Mouse (Mus musculus): ENCODE data around the gene Dph2. TPM values are rescaled to one million over a fixed set of nuclear protein-coding genes. Genes with fewer than 3 reads are reported as not detected.

Dph2 gene
- polyA plus RNA-seq, 1 experiment from 2014 or later: 17.9 TPM

DNA sequence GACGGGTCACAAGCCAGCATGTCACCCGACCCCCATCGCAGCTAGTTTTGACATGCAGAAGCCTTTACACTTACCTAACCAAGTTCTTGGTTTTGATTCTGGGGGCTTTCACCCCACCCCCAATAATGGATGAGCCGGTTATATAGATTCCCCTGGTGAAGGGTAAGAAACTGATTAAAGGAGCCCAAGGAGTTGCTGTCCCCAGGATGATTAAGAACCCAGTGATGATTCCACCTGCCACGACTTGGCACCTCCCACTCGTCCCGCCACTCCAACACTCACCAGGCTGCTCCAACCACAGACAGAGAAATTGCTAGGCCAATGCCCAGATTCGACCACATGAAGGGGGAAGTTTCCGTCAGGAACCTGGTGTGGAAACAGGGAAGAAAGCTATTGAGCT, 5.8 kb downstream of the Dph2 start:
- H3K9ac ChIP-seq (ENCODE audit: low read length): peak overlapping the region; percentile 92; the same call in 1 of the 2 replicates

DNA sequence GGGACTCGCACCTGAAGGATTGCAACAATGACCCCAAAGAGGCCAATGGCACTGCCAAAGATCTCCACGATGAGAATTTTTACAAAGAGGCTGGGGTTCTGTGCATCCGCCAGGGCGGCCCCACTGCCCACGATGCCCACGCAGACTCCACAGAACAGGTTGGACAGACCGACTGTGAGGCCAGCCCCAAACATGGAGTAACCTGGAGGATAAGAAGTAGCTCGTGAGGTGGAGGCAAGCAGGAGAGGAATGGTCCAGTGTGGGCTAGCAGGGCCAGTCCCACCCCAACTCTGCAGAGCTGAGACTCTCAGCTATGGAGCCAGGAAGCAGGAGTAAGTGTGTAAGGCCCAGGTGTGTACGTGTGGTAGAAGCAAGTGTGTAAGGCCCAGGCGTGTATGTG, 6.7 kb downstream of the Dph2 start:
- no peak for ATAC-seq (ENCODE audit: low read depth)
- WGBS: 92% methylated on average over 10 of the region's 10 CpGs
- H3K9me3 ChIP-seq (ENCODE audit: control insufficient read depth, low read length): no peaks in the 10 kb centered on the region
- no peak overlapping the region for H3K27ac ChIP-seq (ENCODE audit: low read length)
- H3K36me3 ChIP-seq (ENCODE audit: control insufficient read depth, insufficient read depth, low read length): peaks cover 2% of the 10 kb centered on the region; the same call in 1 of the 2 replicates
- H3K27me3 ChIP-seq (ENCODE audit: control insufficient read depth, insufficient read depth, low read depth, low read length): no peaks in the 10 kb centered on the region
- H3K4me1 ChIP-seq (replicated peaks; ENCODE audit: control insufficient read depth, insufficient read depth, low read length): peaks cover 20% of the 10 kb centered on the region
- H3K4me2 ChIP-seq (ENCODE audit: low read depth, low read length): no peak overlapping the region
- H3K4me3 ChIP-seq (ENCODE audit: low read length): no peak overlapping the region
- no peak overlapping the region for H3K9ac ChIP-seq (ENCODE audit: low read length)

More for the DNA sequence above, 5.8 kb downstream of the Dph2 start:
- peak overlapping the region; percentile 98 for H3K4me2 ChIP-seq (ENCODE audit: low read depth, low read length)
- H3K36me3 ChIP-seq (ENCODE audit: control insufficient read depth, insufficient read depth, low read length): peaks cover 2% of the 10 kb centered on the region; the same call in 1 of the 2 replicates
- peaks cover 23% of the 10 kb centered on the region for H3K4me1 ChIP-seq (replicated peaks; ENCODE audit: control insufficient read depth, insufficient read depth, low read length)
- H3K27me3 ChIP-seq (ENCODE audit: control insufficient read depth, insufficient read depth, low read depth, low read length): no peaks in the 10 kb centered on the region
- H3K9me3 ChIP-seq (ENCODE audit: control insufficient read depth, low read length): no peaks in the 10 kb centered on the region
- 78% methylated on average over 9 of the region's 9 CpGs for WGBS
- no peak for ATAC-seq (ENCODE audit: low read depth)
- H3K4me3 ChIP-seq (ENCODE audit: low read length): peak overlapping the region; percentile 97
- H3K27ac ChIP-seq (ENCODE audit: low read length): no peak overlapping the region

GRCm38 (mm10) chr4:117884146-117884545, 7.7 kb downstream of the Dph2 start:
- H3K4me3 ChIP-seq (ENCODE audit: low read length): no peak overlapping the region
- H3K4me2 ChIP-seq (ENCODE audit: low read depth, low read length): no peak overlapping the region
- no peak for ATAC-seq (ENCODE audit: low read depth)

DNA sequence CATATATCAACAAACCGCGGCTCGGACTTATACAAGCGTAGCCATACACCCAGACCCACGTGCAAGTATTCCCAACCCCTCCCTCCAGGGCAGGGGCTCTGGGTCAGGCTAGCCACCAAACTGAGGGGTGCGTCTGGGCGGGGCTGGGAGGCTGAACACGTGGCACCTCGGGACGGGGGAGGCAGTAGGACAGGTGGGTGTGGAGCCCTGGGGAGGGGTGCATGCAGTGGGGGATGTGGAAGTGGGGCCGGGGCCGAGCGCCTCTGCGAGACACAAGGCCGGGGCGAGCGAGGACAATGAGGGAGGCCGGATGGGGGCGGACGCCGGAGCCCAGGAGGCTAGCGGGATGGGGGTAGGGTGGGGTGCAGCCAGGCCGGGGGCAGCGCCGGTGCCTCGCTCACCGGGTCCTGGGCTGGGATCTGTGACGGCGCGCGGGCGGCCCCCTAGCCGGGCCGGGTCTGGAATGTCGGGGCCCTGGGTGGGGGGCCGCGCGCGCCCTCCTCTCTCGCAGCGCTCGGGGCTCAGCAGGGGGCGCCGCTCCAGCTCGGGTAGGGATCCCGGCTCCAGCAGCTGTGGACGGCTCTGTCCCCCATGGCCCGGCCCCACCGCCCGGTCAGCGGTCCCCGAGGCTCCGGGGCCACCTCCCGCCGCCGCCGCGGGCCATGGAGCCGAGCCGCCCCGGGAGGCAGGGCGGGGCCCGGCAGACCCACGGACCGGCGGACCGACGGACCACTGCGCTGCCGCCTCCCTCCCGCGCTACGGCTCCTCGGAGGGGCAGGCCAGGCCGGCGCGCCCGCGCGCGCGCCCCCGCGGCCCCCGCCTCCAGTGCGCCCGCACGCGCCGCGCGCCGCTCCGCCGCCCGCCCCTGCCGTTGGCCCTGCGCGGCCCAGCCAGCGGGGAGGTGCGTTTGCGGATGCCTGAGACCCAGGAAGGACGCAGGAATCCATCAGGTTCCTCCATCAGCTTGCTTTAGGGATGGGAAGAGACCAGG, 8.8 kb downstream of the Dph2 start, which contains the start of gene B4galt2:
TSS of gene B4galt2 (minus strand) at position 787 of the 991 bp plus-strand sequence.
- Histone ChIP-seq H3K4me3 (ENCODE audit: low read length) (peak within 1 kb of the TSS; percentile 64), H3K27me3 (ENCODE audit: control insufficient read depth, insufficient read depth, low read depth, low read length) (no peaks in the 10 kb centered on the region), H3K27ac (ENCODE audit: low read length) (peak within 1 kb of the TSS; percentile 25), H3K4me1 (replicated peaks; ENCODE audit: control insufficient read depth, insufficient read depth, low read length) (peaks cover 20% of the 10 kb centered on the region), H3K9me3 (ENCODE audit: control insufficient read depth, low read length) (no peaks in the 10 kb centered on the region), H3K9ac (ENCODE audit: low read length) (peak within 1 kb of the TSS; percentile 79), H3K36me3 (ENCODE audit: control insufficient read depth, insufficient read depth, low read length) (0 out of 2 replicates have a peak, but pooled peaks cover 2% of the 10 kb centered on the region), H3K4me2 (ENCODE audit: low read depth, low read length) (peak within 1 kb of the TSS; percentile 90)
- WGBS: under 1% methylated on average over 45 of the region's 103 CpGs
- peak; percentile 67 for ATAC-seq (ENCODE audit: low read depth)

More at GRCm38 (mm10) chr4:117884146-117884545, 7.7 kb downstream of the Dph2 start:
- 92% methylated on average over 1 of the region's 1 CpGs for WGBS
- Histone ChIP-seq H3K9me3 (ENCODE audit: control insufficient read depth, low read length) (no peaks in the 10 kb centered on the region), H3K27ac (ENCODE audit: low read length) (no peak overlapping the region), H3K4me1 (replicated peaks; ENCODE audit: control insufficient read depth, insufficient read depth, low read length) (peaks cover 20% of the 10 kb centered on the region), H3K9ac (ENCODE audit: low read length) (no peak overlapping the region), H3K36me3 (ENCODE audit: control insufficient read depth, insufficient read depth, low read length) (peaks cover 2% of the 10 kb centered on the region; the same call in 1 of the 2 replicates), H3K27me3 (ENCODE audit: control insufficient read depth, insufficient read depth, low read depth, low read length) (no peaks in the 10 kb centered on the region)

DNA sequence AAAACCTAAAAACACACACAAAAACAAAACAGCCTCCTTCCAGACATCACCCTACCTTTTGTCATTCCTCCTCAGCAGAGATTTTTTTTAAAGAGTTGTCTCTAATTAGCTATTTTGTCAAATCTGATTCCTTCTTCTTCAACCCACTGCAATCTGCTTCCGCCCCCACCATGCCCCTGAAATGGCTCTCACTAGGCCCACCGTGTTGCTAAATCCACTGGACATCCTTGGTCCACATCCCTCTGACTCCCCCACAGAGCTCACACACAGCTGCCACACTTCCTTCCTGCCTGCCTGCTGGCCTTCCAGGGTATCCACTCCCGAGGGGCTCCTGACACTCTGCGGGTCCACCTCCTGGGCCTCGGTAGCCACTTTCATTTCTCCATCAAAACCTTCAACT, 13.1 kb downstream of the Dph2 start:
- 71% methylated on average over 5 of the region's 5 CpGs for WGBS
- Histone ChIP-seq H3K4me3 (ENCODE audit: low read length) (no peak overlapping the region), H3K27ac (ENCODE audit: low read length) (no peak overlapping the region), H3K4me1 (replicated peaks; ENCODE audit: control insufficient read depth, insufficient read depth, low read length) (peaks cover 8% of the 10 kb centered on the region), H3K27me3 (ENCODE audit: control insufficient read depth, insufficient read depth, low read depth, low read length) (no peaks in the 10 kb centered on the region), H3K9ac (ENCODE audit: low read length) (no peak overlapping the region), H3K4me2 (ENCODE audit: low read depth, low read length) (no peak overlapping the region), H3K36me3 (ENCODE audit: control insufficient read depth, insufficient read depth, low read length) (peaks cover 9% of the 10 kb centered on the region), H3K9me3 (ENCODE audit: control insufficient read depth, low read length) (no peaks in the 10 kb centered on the region)
- no peak for ATAC-seq (ENCODE audit: low read depth)

DNA sequence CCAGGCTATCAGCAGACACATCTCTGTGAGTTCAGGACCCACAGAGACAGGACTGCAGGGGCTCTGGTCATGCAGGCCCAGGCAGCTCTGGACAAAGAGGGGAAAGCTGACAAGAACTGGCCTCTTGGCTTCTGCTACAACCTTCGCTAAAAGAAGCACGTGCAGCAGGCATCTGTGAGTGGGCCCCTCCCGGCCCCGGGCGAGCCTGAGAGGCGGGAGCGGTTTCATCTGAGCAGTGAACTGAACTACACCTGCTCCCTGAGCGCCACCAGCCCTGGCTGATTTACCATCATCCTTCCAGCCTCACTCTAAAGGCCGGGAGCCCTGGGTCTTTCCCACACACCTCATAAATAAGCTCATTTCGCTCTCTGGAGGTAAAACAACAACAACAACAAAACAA, 13.5 kb downstream of the Dph2 start:
- ATAC-seq (ENCODE audit: low read depth): no peak

DNA sequence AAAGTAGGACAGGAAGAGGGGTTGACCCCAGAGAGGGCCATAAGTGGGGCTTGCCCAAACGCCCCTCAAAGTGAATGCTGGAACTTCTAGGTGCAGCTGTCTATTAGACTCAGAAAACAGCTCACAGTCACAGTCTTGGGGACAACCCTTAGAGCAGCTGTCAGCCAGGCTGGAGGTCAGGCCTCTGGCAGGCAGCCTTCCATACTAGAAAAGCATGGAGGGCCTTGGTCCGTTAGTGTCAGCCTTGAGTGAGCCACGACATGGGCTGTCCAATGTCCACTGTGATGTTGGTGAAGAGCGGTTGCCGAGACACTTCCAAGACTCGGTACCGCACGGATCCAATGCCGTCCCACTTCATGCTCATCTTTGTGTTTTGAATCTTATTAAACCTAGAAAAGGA, 18.2 kb downstream of the Dph2 start:
- no peak overlapping the region for H3K9ac ChIP-seq (ENCODE audit: low read length)
- WGBS: 84% methylated on average over 9 of the region's 9 CpGs
- no peaks in the 10 kb centered on the region for H3K27me3 ChIP-seq (ENCODE audit: control insufficient read depth, insufficient read depth, low read depth, low read length)
- H3K36me3 ChIP-seq (ENCODE audit: control insufficient read depth, insufficient read depth, low read length): peaks cover 9% of the 10 kb centered on the region
- no peak overlapping the region for H3K27ac ChIP-seq (ENCODE audit: low read length)
- ATAC-seq (ENCODE audit: low read depth): no peak
- no peak overlapping the region for H3K4me3 ChIP-seq (ENCODE audit: low read length)
- no peaks in the 10 kb centered on the region for H3K9me3 ChIP-seq (ENCODE audit: control insufficient read depth, low read length)
- peaks cover 6% of the 10 kb centered on the region; the same call in 1 of the 2 replicates for H3K4me1 ChIP-seq (replicated peaks; ENCODE audit: control insufficient read depth, insufficient read depth, low read length)
- no peak overlapping the region for H3K4me2 ChIP-seq (ENCODE audit: low read depth, low read length)

More for the DNA sequence above, 13.5 kb downstream of the Dph2 start:
- Histone ChIP-seq H3K9me3 (ENCODE audit: control insufficient read depth, low read length) (no peaks in the 10 kb centered on the region), H3K27me3 (ENCODE audit: control insufficient read depth, insufficient read depth, low read depth, low read length) (no peaks in the 10 kb centered on the region), H3K4me1 (replicated peaks; ENCODE audit: control insufficient read depth, insufficient read depth, low read length) (peaks cover 5% of the 10 kb centered on the region), H3K27ac (ENCODE audit: low read length) (no peak overlapping the region), H3K4me3 (ENCODE audit: low read length) (no peak overlapping the region), H3K4me2 (ENCODE audit: low read depth, low read length) (no peak overlapping the region), H3K36me3 (ENCODE audit: control insufficient read depth, insufficient read depth, low read length) (peaks cover 9% of the 10 kb centered on the region), H3K9ac (ENCODE audit: low read length) (no peak overlapping the region)
- WGBS: 58% methylated on average over 10 of the region's 10 CpGs

GRCm38 (mm10) chr4:117872471-117872886, 19.4 kb downstream of the Dph2 start, which contains the start of gene Ccdc24:
TSS of gene Ccdc24 (minus strand) at chr4:117872557.
- peak within 1 kb of the TSS; percentile 36 for H3K4me3 ChIP-seq (ENCODE audit: low read length)
- peaks cover 9% of the 10 kb centered on the region for H3K36me3 ChIP-seq (ENCODE audit: control insufficient read depth, insufficient read depth, low read length)
- peak within 1 kb of the TSS; percentile 47 for H3K9ac ChIP-seq (ENCODE audit: low read length)
- H3K9me3 ChIP-seq (ENCODE audit: control insufficient read depth, low read length): no peaks in the 10 kb centered on the region
- peak within 1 kb of the TSS; percentile 52 for H3K4me2 ChIP-seq (ENCODE audit: low read depth, low read length)
- 8% methylated on average over 14 of the region's 14 CpGs for WGBS
- ATAC-seq (ENCODE audit: low read depth): 0 out of 2 replicates have a peak, but pooled peaks have one; percentile 32
- H3K4me1 ChIP-seq (replicated peaks; ENCODE audit: control insufficient read depth, insufficient read depth, low read length): peaks cover 6% of the 10 kb centered on the region; the same call in 1 of the 2 replicates
- peaks cover under 1% of the 10 kb centered on the region; the same call in 1 of the 2 replicates for H3K27me3 ChIP-seq (ENCODE audit: control insufficient read depth, insufficient read depth, low read depth, low read length)
- no peak within 1 kb of the TSS for H3K27ac ChIP-seq (ENCODE audit: low read length)

DNA sequence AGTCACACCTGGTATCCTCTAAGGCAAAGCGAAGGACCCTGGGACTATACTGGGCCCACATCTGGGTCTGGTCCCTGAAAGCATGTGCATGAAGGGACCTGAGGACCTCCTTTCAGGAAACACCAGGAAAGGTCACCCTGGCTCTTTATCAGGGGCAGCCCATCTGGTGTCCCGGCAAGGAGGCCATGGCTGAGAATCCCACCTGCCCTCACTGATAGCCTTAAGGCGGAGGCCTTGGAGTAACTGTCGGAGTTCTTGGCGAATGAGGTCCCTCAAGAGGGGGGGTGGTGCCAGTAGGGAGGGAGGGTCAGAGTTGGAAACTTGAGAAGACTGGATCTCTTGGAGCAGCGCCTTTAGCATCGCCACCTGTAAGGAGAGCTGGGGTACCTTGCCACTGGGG, 20.0 kb downstream of the Dph2 start:
- 0 out of 2 replicates have a peak, but pooled peaks have one; percentile 9 for ATAC-seq (ENCODE audit: low read depth)
- no peak overlapping the region for H3K4me2 ChIP-seq (ENCODE audit: low read depth, low read length)

More for the DNA sequence above, 20.0 kb downstream of the Dph2 start:
- Histone ChIP-seq H3K27ac (ENCODE audit: low read length) (no peak overlapping the region), H3K9me3 (ENCODE audit: control insufficient read depth, low read length) (no peaks in the 10 kb centered on the region), H3K9ac (ENCODE audit: low read length) (no peak overlapping the region), H3K27me3 (ENCODE audit: control insufficient read depth, insufficient read depth, low read depth, low read length) (peaks cover 4% of the 10 kb centered on the region; the same call in 1 of the 2 replicates), H3K36me3 (ENCODE audit: control insufficient read depth, insufficient read depth, low read length) (peaks cover 5% of the 10 kb centered on the region; the same call in 1 of the 2 replicates), H3K4me3 (ENCODE audit: low read length) (no peak overlapping the region), H3K4me1 (replicated peaks; ENCODE audit: control insufficient read depth, insufficient read depth, low read length) (peaks cover 7% of the 10 kb centered on the region; the same call in 1 of the 2 replicates)
- 42% methylated on average over 7 of the region's 7 CpGs for WGBS
